Mouse (Mus musculus) testis, adult 2 months (tissue): ENCODE measurements around the gene Snx29.

ENCODE experiments used
- CTCF ChIP-seq: fragments of 200-500 bp; IDR thresholded peaks from 2 replicates; pipeline ENCODE4 v1.5.1; 2012; ENCODE audit warnings: low read depth, mild to moderate bottlenecking, inconsistent platforms, low read length, moderate library complexity; ENCODE audit not compliant: control insufficient read depth, insufficient read depth, insufficient replicate concordance
- POLR2A ChIP-seq: fragments of 200-500 bp; IDR thresholded peaks from 2 replicates; pipeline ENCODE4 v1.6.1; 2012; ENCODE audit warnings: low read depth, mild to moderate bottlenecking, inconsistent platforms, low read length, moderate library complexity; ENCODE audit not compliant: control insufficient read depth

GRCm38 (mm10) chr16:11646745-11647289 is 324.1 kb downstream of the Snx29 start:
- no peak for TF ChIP-seq CTCF
- TF ChIP-seq POLR2A = no peak
